Mouse (Mus musculus): Measurements from ENCODE around the gene Slc4a1.

Slc4a1 gene

GRCm38 (mm10) chr11:102350981-102351523 lies 15.0 kb downstream of the Slc4a1 start:
- no peak for DNase-seq (ENCODE audit: inconsistent ontology term)

GRCm38 (mm10) chr11:102350416-102350815 lies 15.6 kb downstream of the Slc4a1 start:
- DNase-seq (ENCODE audit: inconsistent ontology term) = no peak

GRCm38 (mm10) chr11:102349189-102349954 lies 16.6 kb downstream of the Slc4a1 start:
- DNase-seq (ENCODE audit: inconsistent ontology term) = no peak

- no peak for DNase-seq (ENCODE audit: inconsistent ontology term)
Observed at GRCm38 (mm10) chr11:102348771-102349170, 17.2 kb downstream of the Slc4a1 start.

- DNase-seq (ENCODE audit: inconsistent ontology term) = no peak
Observed at GRCm38 (mm10) chr11:102348101-102348585, 17.9 kb downstream of the Slc4a1 start.

GRCm38 (mm10) chr11:102347683-102348082 lies 18.3 kb downstream of the Slc4a1 start:
- DNase-seq (ENCODE audit: inconsistent ontology term) = no peak

- DNase-seq (ENCODE audit: inconsistent ontology term) = no peak
Observed at GRCm38 (mm10) chr11:102346926-102347325, 19.1 kb downstream of the Slc4a1 start.

GRCm38 (mm10) chr11:102344458-102344857 lies 21.5 kb downstream of the Slc4a1 start:
- no peak for DNase-seq (ENCODE audit: inconsistent ontology term)

GRCm38 (mm10) chr11:102342742-102343141 lies 23.3 kb downstream of the Slc4a1 start:
- no peak for DNase-seq (ENCODE audit: inconsistent ontology term)

- no peak for DNase-seq (ENCODE audit: inconsistent ontology term)
Observed at GRCm38 (mm10) chr11:102341101-102341500, 24.9 kb downstream of the Slc4a1 start.

- no peak for DNase-seq (ENCODE audit: inconsistent ontology term)
Observed at GRCm38 (mm10) chr11:102339624-102340023, 26.4 kb downstream of the Slc4a1 start.

- no peak for DNase-seq (ENCODE audit: inconsistent ontology term)
Observed at GRCm38 (mm10) chr11:102339195-102339594, 26.8 kb downstream of the Slc4a1 start.

- DNase-seq (ENCODE audit: inconsistent ontology term) = peak; percentile 83
Observed at GRCm38 (mm10) chr11:102338561-102338960, 27.4 kb downstream of the Slc4a1 start.

GRCm38 (mm10) chr11:102337921-102338320 lies 28.1 kb downstream of the Slc4a1 start:
- DNase-seq (ENCODE audit: inconsistent ontology term) = no peak

GRCm38 (mm10) chr11:102336191-102336590 lies 29.8 kb downstream of the Slc4a1 start:
- no peak for DNase-seq (ENCODE audit: inconsistent ontology term)

- DNase-seq (ENCODE audit: inconsistent ontology term) = peak; percentile 32
Observed at GRCm38 (mm10) chr11:102334973-102335700, 30.9 kb downstream of the Slc4a1 start.

- no peak for DNase-seq (ENCODE audit: inconsistent ontology term)
Observed at GRCm38 (mm10) chr11:102334010-102334409, 32.0 kb downstream of the Slc4a1 start.

- no peak for DNase-seq (ENCODE audit: inconsistent ontology term)
Observed at GRCm38 (mm10) chr11:102333061-102333460, 32.9 kb downstream of the Slc4a1 start.

- no peak for DNase-seq (ENCODE audit: inconsistent ontology term)
Observed at GRCm38 (mm10) chr11:102331806-102332205, 34.2 kb downstream of the Slc4a1 start.

- DNase-seq (ENCODE audit: inconsistent ontology term) = no peak
Observed at GRCm38 (mm10) chr11:102330039-102330438, 36.0 kb downstream of the Slc4a1 start.

- DNase-seq (ENCODE audit: inconsistent ontology term) = no peak
Observed at GRCm38 (mm10) chr11:102329518-102329917, 36.5 kb downstream of the Slc4a1 start.

GRCm38 (mm10) chr11:102327839-102328238 lies 38.2 kb downstream of the Slc4a1 start:
- no peak for DNase-seq (ENCODE audit: inconsistent ontology term)

- peak; percentile 24 for DNase-seq (ENCODE audit: inconsistent ontology term)
Observed at GRCm38 (mm10) chr11:102327250-102327649, 38.8 kb downstream of the Slc4a1 start.
